In the genomic region with DNA sequence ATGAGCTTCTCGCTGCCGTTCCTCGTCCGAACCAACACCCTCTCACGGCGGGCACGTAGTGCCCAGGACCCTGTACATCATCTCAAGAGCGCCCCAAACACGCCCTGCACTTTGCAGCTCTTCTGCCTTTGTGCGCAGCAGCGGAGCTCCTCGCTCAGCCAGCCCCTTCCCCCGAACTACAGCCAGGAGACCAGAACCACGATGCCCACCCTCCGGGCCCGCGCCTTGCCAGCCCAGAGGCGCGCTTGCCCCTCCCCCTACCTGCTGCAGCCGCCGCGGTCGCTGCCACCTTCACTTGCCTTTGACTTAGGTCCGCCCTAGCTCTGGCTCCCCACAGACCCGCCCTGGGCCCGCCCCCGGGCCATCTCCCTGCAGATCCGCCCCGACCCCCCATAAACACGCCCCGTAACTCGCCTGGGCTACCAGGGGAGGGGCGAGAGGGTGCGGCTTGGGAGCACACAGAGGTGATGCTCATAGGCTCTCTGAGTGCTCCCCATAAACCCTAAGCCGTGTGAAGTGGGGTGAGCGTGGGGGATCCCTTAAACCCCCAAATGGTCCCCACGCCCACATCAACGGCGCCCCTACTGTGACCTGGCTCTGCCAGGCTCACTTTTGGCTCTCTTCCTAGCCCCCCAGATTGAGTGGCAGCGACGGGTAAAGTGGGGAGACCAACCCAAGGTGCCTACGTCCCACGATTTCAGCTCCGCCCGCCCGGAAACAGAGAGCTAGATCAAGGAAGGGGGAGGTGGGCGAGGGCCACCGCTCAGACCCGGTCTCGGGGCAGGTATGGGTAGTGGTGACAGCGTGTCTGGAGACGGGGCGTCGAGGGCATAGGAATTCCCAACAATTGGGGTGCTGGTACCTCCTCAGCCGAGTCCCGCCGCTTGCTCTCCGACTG, we compare ENCODE assay signal across 8 mouse cellular contexts. TPM values are rescaled to one million over a fixed set of nuclear protein-coding genes. Genes with fewer than 3 reads are reported as not detected.
DNase-seq lines count a peak whose midpoint lies in the region; ATAC-seq and TF ChIP-seq lines count a peak whose summit lies in the region.

No protein-coding gene starts in this region.

- peak; percentile 37; the same call in 1 of the 2 replicates for ATAC-seq in erythroid progenitor cell, adult 5-6 weeks (replicated peaks; ENCODE audit: low FRiP score, poor library complexity, severe bottlenecking)
- ATAC-seq in heart, embryonic 14.5 days (ENCODE audit: insufficient number of reproducible peaks, insufficient read depth, low FRiP score, low read depth) = peak; percentile 84
- ATAC-seq in kidney, postnatal 0 days (replicated peaks; ENCODE audit: low FRiP score, low read depth) = peak; percentile 91
- ATAC-seq in midbrain, postnatal 0 days (ENCODE audit: low FRiP score) = peak; percentile 75

- under 1% methylated on average over 58 of the region's 58 CpGs for WGBS in heart, embryonic 14.5 days
- under 1% methylated on average over 56 of the region's 58 CpGs for WGBS in kidney, postnatal 0 days
- WGBS in liver, adult 2 months = under 1% methylated on average over 58 of the region's 58 CpGs
- under 1% methylated on average over 54 of the region's 58 CpGs for WGBS in midbrain, postnatal 0 days

- peak overlapping the region; percentile 62 for H3ac ChIP-seq in C2C12 (ENCODE audit: control insufficient read depth, insufficient read length, low read depth)

- peak overlapping the region; percentile 29 for H3K4me3 ChIP-seq in C2C12 (ENCODE audit: insufficient read depth, poor library complexity, severe bottlenecking)
- peak overlapping the region; percentile 63 to 82 for H3K4me3 ChIP-seq in heart, embryonic 14.5 days (ENCODE audit: control insufficient read depth in 1 of 2, insufficient read depth in 1 of 2, low read depth in 1 of 2, low read length in 2 of 2)
- peak overlapping the region; percentile 62 for H3K4me3 ChIP-seq in kidney, postnatal 0 days (replicated peaks; ENCODE audit: low read depth, low read length)
- peak overlapping the region; percentile 82 for H3K4me3 ChIP-seq in liver, adult 2 months (ENCODE audit: insufficient read depth, low read depth, low read length)
- peak overlapping the region; percentile 59 for H3K4me3 ChIP-seq in midbrain, postnatal 0 days (ENCODE audit: low read depth, low read length)

- no peaks in the 10 kb centered on the region for H3K9me3 ChIP-seq in heart, embryonic 14.5 days (ENCODE audit: control insufficient read depth, low read length)
- no peaks in the 10 kb centered on the region for H3K9me3 ChIP-seq in kidney, postnatal 0 days (replicated peaks; ENCODE audit: low read length)
- no peaks in the 10 kb centered on the region for H3K9me3 ChIP-seq in midbrain, postnatal 0 days (ENCODE audit: low read length)

- TF ChIP-seq POLR2A in liver, adult 2 months (IDR thresholded peaks at IDR 0.05; ENCODE audit: extremely low read depth, insufficient read depth, low read length) = peak; percentile 94

- H3K9ac ChIP-seq in heart, embryonic 14.5 days (ENCODE audit: low read length) = peak overlapping the region; percentile 91
- peak overlapping the region; percentile 74 for H3K9ac ChIP-seq in kidney, postnatal 0 days (ENCODE audit: low read depth, low read length)
- H3K9ac ChIP-seq in liver, adult 2 months (ENCODE audit: low read depth, low read length) = peak overlapping the region; percentile 96
- peak overlapping the region; percentile 60 for H3K9ac ChIP-seq in midbrain, postnatal 0 days (replicated peaks; ENCODE audit: low read length, poor library complexity, severe bottlenecking)

- H3K4me2 ChIP-seq in heart, embryonic 14.5 days (ENCODE audit: low read length) = peak overlapping the region; percentile 98
- peak overlapping the region; percentile 100 for H3K4me2 ChIP-seq in kidney, postnatal 0 days (ENCODE audit: low read length)
- H3K4me2 ChIP-seq in midbrain, postnatal 0 days (ENCODE audit: low read depth, low read length, poor library complexity, severe bottlenecking) = peak overlapping the region; percentile 96

- H3K36me3 ChIP-seq in C2C12 (ENCODE audit: control insufficient read depth, insufficient read depth) = no peaks in the 10 kb centered on the region
- peaks cover 30% of the 10 kb centered on the region for H3K36me3 ChIP-seq in heart, embryonic 14.5 days (ENCODE audit: control insufficient read depth, insufficient read depth, low read length)
- H3K36me3 ChIP-seq in kidney, postnatal 0 days (ENCODE audit: insufficient read depth, low read length) = no peaks in the 10 kb centered on the region
- H3K36me3 ChIP-seq in liver, adult 2 months (ENCODE audit: control insufficient read depth, insufficient read depth, low read length) = peaks cover 27% of the 10 kb centered on the region
- H3K36me3 ChIP-seq in midbrain, postnatal 0 days (ENCODE audit: insufficient read depth, low read length) = peaks cover 13% of the 10 kb centered on the region; the same call in 1 of the 2 replicates

- peaks cover 13 to 24% of the 10 kb centered on the region in 2 experiments for H3K4me1 ChIP-seq in heart, embryonic 14.5 days (ENCODE audit: control insufficient read depth in 2 of 2, insufficient read depth in 2 of 2, low read length in 2 of 2)
- H3K4me1 ChIP-seq in kidney, postnatal 0 days (replicated peaks; ENCODE audit: insufficient read depth, low read length) = 0 out of 2 replicates have a peak, but pooled peaks cover 11% of the 10 kb centered on the region
- H3K4me1 ChIP-seq in liver, adult 2 months (ENCODE audit: control insufficient read depth, insufficient read depth, low read length) = peaks cover 24% of the 10 kb centered on the region
- H3K4me1 ChIP-seq in midbrain, postnatal 0 days (ENCODE audit: insufficient read depth, low read length) = no peaks in the 10 kb centered on the region; the same call in 1 of the 2 replicates

- H3K79me2 ChIP-seq in C2C12 (ENCODE audit: control insufficient read depth, insufficient read depth) = no peaks in the 10 kb centered on the region
- peaks cover 15% of the 10 kb centered on the region; the same call in 1 of the 2 replicates for H3K79me2 ChIP-seq in liver, adult 2 months (ENCODE audit: control insufficient read depth, insufficient read depth, low read length)

- no peaks in the 10 kb centered on the region for H3K27me3 ChIP-seq in C2C12 (ENCODE audit: control insufficient read depth, insufficient read depth, insufficient read length)
- no peaks in the 10 kb centered on the region; the same call in 1 of the 2 replicates for H3K27me3 ChIP-seq in heart, embryonic 14.5 days (ENCODE audit: control insufficient read depth, insufficient read depth, low read length)
- no peaks in the 10 kb centered on the region for H3K27me3 ChIP-seq in kidney, postnatal 0 days (ENCODE audit: insufficient read depth, low read length)
- no peaks in the 10 kb centered on the region for H3K27me3 ChIP-seq in liver, adult 2 months (ENCODE audit: control insufficient read depth, insufficient read depth, low read length)
- H3K27me3 ChIP-seq in midbrain, postnatal 0 days (ENCODE audit: insufficient read depth, low read length) = no peaks in the 10 kb centered on the region; the same call in 1 of the 2 replicates

- no peak for TF ChIP-seq CTCF in C2C12 (IDR thresholded peaks at IDR 0.05; ENCODE audit: control insufficient read depth, insufficient read depth, insufficient read length)
- TF ChIP-seq CTCF in kidney, postnatal 0 days (IDR thresholded peaks at IDR 0.05; ENCODE audit: low read depth) = no peak
- no peak for TF ChIP-seq CTCF in liver, adult 2 months (IDR thresholded peaks at IDR 0.05; ENCODE audit: low read depth, low read length)
- TF ChIP-seq CTCF in midbrain, postnatal 0 days (IDR thresholded peaks at IDR 0.05) = no peak

- peak overlapping the region; percentile 96 to 97 for H3K27ac ChIP-seq in heart, embryonic 14.5 days (replicated peaks in 1 of 2; ENCODE audit: control insufficient read depth in 1 of 2, insufficient read depth in 1 of 2, low read depth in 2 of 2, low read length in 2 of 2)
- peak overlapping the region; percentile 87 for H3K27ac ChIP-seq in kidney, postnatal 0 days
- peak overlapping the region; percentile 100 for H3K27ac ChIP-seq in liver, adult 2 months (replicated peaks; ENCODE audit: insufficient read depth, low read depth, low read length)
- peak overlapping the region; percentile 62 for H3K27ac ChIP-seq in midbrain, postnatal 0 days (ENCODE audit: low read depth, low read length)

- DNase-seq in brain, adult 2 months (ENCODE audit: low read depth, low spot score) = peak; percentile 80
- peak; percentile 83 for DNase-seq in kidney, postnatal 0 days (ENCODE audit: low spot score)
- peak; percentile 90 for DNase-seq in liver, adult 2 months (ENCODE audit: extremely low read depth, low read depth, low spot score)
- DNase-seq in midbrain, postnatal 0 days (ENCODE audit: low spot score) = peak; percentile 77
- peak; percentile 44 to 46 for DNase-seq in spleen, postnatal 14 days (ENCODE audit: low spot score in 2 of 2)

- H3K79me3 ChIP-seq in C2C12 (ENCODE audit: low read depth) = no peaks in the 10 kb centered on the region

RNA-seq across cellular contexts. Expression of a gene that starts 0.6 kb away (rescaled TPM):
- 24.7 TPM for polyA plus RNA-seq in C2C12 (2012; fragmentation: generic; extraction: Trizol)
- total RNA-seq in erythroid progenitor cell, adult 5-6 weeks (2015; ENCODE audit: low replicate concordance) = 18.4 TPM in 1 of 2 replicates, not detected in the other
- 5.9 and 9.2 TPM in 2 replicates for total RNA-seq in erythroid progenitor cell, adult 5-6 weeks (2017; ENCODE audit: low replicate concordance)
- polyA plus RNA-seq in heart, embryonic 14.5 days (2014; fragmentation: Nextera tagmentation; extraction: Ambion mirVana) = 235 and 269 TPM in 2 replicates
- polyA plus RNA-seq in kidney, postnatal 0 days (2015; fragmentation: Nextera tagmentation; extraction: Ambion mirVana) = 89.2 and 95.3 TPM in 2 replicates
- total RNA-seq in liver, adult 2 months (2014; rRNA removed) = 1,230 and 1,535 TPM in 2 replicates
- 1,907 and 2,831 TPM in 2 replicates for polyA plus RNA-seq in liver, adult 2 months (2012; rRNA removed)
- 403 and 449 TPM in 2 replicates for total RNA-seq in midbrain, postnatal 0 days (2014; rRNA removed)
- polyA plus RNA-seq in midbrain, postnatal 0 days (2015; fragmentation: Nextera tagmentation; extraction: Ambion mirVana) = 356 and 413 TPM in 2 replicates

RNA-seq across cellular contexts. Expression of a gene that starts 4.9 kb away (rescaled TPM):
- not detected for polyA plus RNA-seq in C2C12 (2012; fragmentation: generic; extraction: Trizol)
- total RNA-seq in erythroid progenitor cell, adult 5-6 weeks (2015; ENCODE audit: low replicate concordance) = not detected in 2 replicates
- not detected in 2 replicates for total RNA-seq in erythroid progenitor cell, adult 5-6 weeks (2017; ENCODE audit: low replicate concordance)
- polyA plus RNA-seq in heart, embryonic 14.5 days (2014; fragmentation: Nextera tagmentation; extraction: Ambion mirVana) = not detected in 2 replicates
- polyA plus RNA-seq in kidney, postnatal 0 days (2015; fragmentation: Nextera tagmentation; extraction: Ambion mirVana) = not detected in 2 replicates
- not detected in 2 replicates for total RNA-seq in liver, adult 2 months (2014; rRNA removed)
- not detected in 2 replicates for polyA plus RNA-seq in liver, adult 2 months (2012; rRNA removed)
- total RNA-seq in midbrain, postnatal 0 days (2014; rRNA removed) = not detected in 2 replicates
- not detected in 2 replicates for polyA plus RNA-seq in midbrain, postnatal 0 days (2015; fragmentation: Nextera tagmentation; extraction: Ambion mirVana)

RNA-seq across cellular contexts. Expression of a gene that starts 9.3 kb away (rescaled TPM):
- polyA plus RNA-seq in C2C12 (2012; fragmentation: generic; extraction: Trizol) = not detected
- not detected in 2 replicates for total RNA-seq in erythroid progenitor cell, adult 5-6 weeks (2015; ENCODE audit: low replicate concordance)
- total RNA-seq in erythroid progenitor cell, adult 5-6 weeks (2017; ENCODE audit: low replicate concordance) = not detected in 2 replicates
- not detected in 2 replicates for polyA plus RNA-seq in heart, embryonic 14.5 days (2014; fragmentation: Nextera tagmentation; extraction: Ambion mirVana)
- not detected in 2 replicates for polyA plus RNA-seq in kidney, postnatal 0 days (2015; fragmentation: Nextera tagmentation; extraction: Ambion mirVana)
- not detected in 2 replicates for total RNA-seq in liver, adult 2 months (2014; rRNA removed)
- polyA plus RNA-seq in liver, adult 2 months (2012; rRNA removed) = 0.22 and 0.24 TPM in 2 replicates
- total RNA-seq in midbrain, postnatal 0 days (2014; rRNA removed) = not detected in 2 replicates
- polyA plus RNA-seq in midbrain, postnatal 0 days (2015; fragmentation: Nextera tagmentation; extraction: Ambion mirVana) = 0.11 TPM in 1 of 2 replicates, not detected in the other

RNA-seq across cellular contexts. Expression of a gene that starts 20.6 kb away (rescaled TPM):
- 0.08 TPM for polyA plus RNA-seq in C2C12 (2012; fragmentation: generic; extraction: Trizol)
- 2.1 TPM in 1 of 2 replicates, not detected in the other for total RNA-seq in erythroid progenitor cell, adult 5-6 weeks (2015; ENCODE audit: low replicate concordance)
- total RNA-seq in erythroid progenitor cell, adult 5-6 weeks (2017; ENCODE audit: low replicate concordance) = not detected in 2 replicates
- 0.20 and 0.23 TPM in 2 replicates for polyA plus RNA-seq in heart, embryonic 14.5 days (2014; fragmentation: Nextera tagmentation; extraction: Ambion mirVana)
- polyA plus RNA-seq in kidney, postnatal 0 days (2015; fragmentation: Nextera tagmentation; extraction: Ambion mirVana) = 0.12 and 0.15 TPM in 2 replicates
- 0.65 and 1.4 TPM in 2 replicates for total RNA-seq in liver, adult 2 months (2014; rRNA removed)
- 1.1 and 1.8 TPM in 2 replicates for polyA plus RNA-seq in liver, adult 2 months (2012; rRNA removed)
- 2.7 and 3.2 TPM in 2 replicates for total RNA-seq in midbrain, postnatal 0 days (2014; rRNA removed)
- 0.70 and 0.84 TPM in 2 replicates for polyA plus RNA-seq in midbrain, postnatal 0 days (2015; fragmentation: Nextera tagmentation; extraction: Ambion mirVana)

RNA-seq across cellular contexts. Expression of a gene that starts 28.7 kb away (rescaled TPM):
- polyA plus RNA-seq in C2C12 (2012; fragmentation: generic; extraction: Trizol) = 20.1 TPM
- total RNA-seq in erythroid progenitor cell, adult 5-6 weeks (2015; ENCODE audit: low replicate concordance) = 1.7 and 4.3 TPM in 2 replicates
- total RNA-seq in erythroid progenitor cell, adult 5-6 weeks (2017; ENCODE audit: low replicate concordance) = 11.3 TPM in 1 of 2 replicates, not detected in the other
- polyA plus RNA-seq in heart, embryonic 14.5 days (2014; fragmentation: Nextera tagmentation; extraction: Ambion mirVana) = 49.6 and 49.8 TPM in 2 replicates
- 46.3 and 46.6 TPM in 2 replicates for polyA plus RNA-seq in kidney, postnatal 0 days (2015; fragmentation: Nextera tagmentation; extraction: Ambion mirVana)
- 14.0 and 23.2 TPM in 2 replicates for total RNA-seq in liver, adult 2 months (2014; rRNA removed)
- 18.2 and 21.0 TPM in 2 replicates for polyA plus RNA-seq in liver, adult 2 months (2012; rRNA removed)
- total RNA-seq in midbrain, postnatal 0 days (2014; rRNA removed) = 68.2 and 71.6 TPM in 2 replicates
- 70.3 and 91.4 TPM in 2 replicates for polyA plus RNA-seq in midbrain, postnatal 0 days (2015; fragmentation: Nextera tagmentation; extraction: Ambion mirVana)

Comparison
In these comparisons a context has a peak if more than half of its experiments do, and no peak if none do; other contexts are left out.
1. Peak in every context shown above with its lines: DNase-seq, ATAC-seq, H3K4me3 ChIP-seq and H3K27ac ChIP-seq.
2. H3K4me3 ChIP-seq: peak in every context shown above with its lines; median percentile 82 in liver, adult 2 months; 72 in heart, embryonic 14.5 days; 62 in kidney, postnatal 0 days; 59 in midbrain, postnatal 0 days; 29 in C2C12.
3. ATAC-seq: peak in every context shown above with its lines; median percentile 91 in kidney, postnatal 0 days; 84 in heart, embryonic 14.5 days; 75 in midbrain, postnatal 0 days; 37 in erythroid progenitor cell, adult 5-6 weeks.